Mouse (Mus musculus): Measurements from ENCODE around the gene Nfic. TPM values are rescaled to one million over a fixed set of nuclear protein-coding genes. Genes with fewer than 3 reads are reported as not detected.
"Not testable (repeated sequence)": the region's sequence is repeated elsewhere in the genome, so short reads cannot be mapped to it uniquely, and the experiment has no call there.

The Nfic gene
- polyA plus RNA-seq, 1 experiment from 2014 or later = 6.9 TPM

GRCm38 (mm10) chr10:81456983-81457563, 1.6 kb upstream of the Nfic start:
- Histone ChIP-seq H3K9me3 (ENCODE audit: control insufficient read depth, low read length) (no peaks in the 10 kb centered on the region), H3K4me2 (no peak overlapping the region), H3K4me1 (ENCODE audit: control insufficient read depth, insufficient read depth, low read length) (no peaks in the 10 kb centered on the region), H3K4me3 (ENCODE audit: low read depth, low read length) (no peak overlapping the region), H3K27me3 (ENCODE audit: control insufficient read depth, insufficient read depth, low read length) (peaks cover 57% of the 10 kb centered on the region), H3K27ac (ENCODE audit: low read depth, low read length) (no peak overlapping the region), H3K36me3 (ENCODE audit: control insufficient read depth, insufficient read depth, low read length) (no peaks in the 10 kb centered on the region), H3K9ac (ENCODE audit: low read length) (no peak overlapping the region)
- WGBS = 53% methylated on average over 12 of the region's 12 CpGs
- ATAC-seq (ENCODE audit: low FRiP score) (no peak), DNase-seq (ENCODE audit: low spot score, missing footprints) (peak; percentile 57)

GRCm38 (mm10) chr10:81454106-81454505, 1.3 kb downstream of the Nfic start:
- Histone ChIP-seq H3K4me1 (ENCODE audit: control insufficient read depth, insufficient read depth, low read length) (no peaks in the 10 kb centered on the region), H3K4me2 (no peak overlapping the region), H3K27ac (ENCODE audit: low read depth, low read length) (no peak overlapping the region), H3K27me3 (ENCODE audit: control insufficient read depth, insufficient read depth, low read length) (peaks cover 45% of the 10 kb centered on the region), H3K4me3 (ENCODE audit: low read depth, low read length) (no peak overlapping the region), H3K9ac (ENCODE audit: low read length) (no peak overlapping the region), H3K9me3 (ENCODE audit: control insufficient read depth, low read length) (no peaks in the 10 kb centered on the region), H3K36me3 (ENCODE audit: control insufficient read depth, insufficient read depth, low read length) (no peaks in the 10 kb centered on the region)
- 69% methylated on average over 2 of the region's 2 CpGs for WGBS
- DNase-seq (ENCODE audit: low spot score, missing footprints) (peak; percentile 82), ATAC-seq (ENCODE audit: low FRiP score) (no peak)

GRCm38 (mm10) chr10:81452947-81453288, 2.5 kb downstream of the Nfic start:
- Histone ChIP-seq H3K27ac (ENCODE audit: low read depth, low read length) (no peak overlapping the region), H3K36me3 (ENCODE audit: control insufficient read depth, insufficient read depth, low read length) (no peaks in the 10 kb centered on the region), H3K4me3 (ENCODE audit: low read depth, low read length) (no peak overlapping the region), H3K27me3 (ENCODE audit: control insufficient read depth, insufficient read depth, low read length) (peaks cover 41% of the 10 kb centered on the region), H3K9me3 (ENCODE audit: control insufficient read depth, low read length) (no peaks in the 10 kb centered on the region), H3K4me2 (no peak overlapping the region), H3K9ac (ENCODE audit: low read length) (no peak overlapping the region), H3K4me1 (ENCODE audit: control insufficient read depth, insufficient read depth, low read length) (no peaks in the 10 kb centered on the region)
- WGBS = 4% methylated on average over 14 of the region's 14 CpGs
- ATAC-seq (ENCODE audit: low FRiP score) (no peak), DNase-seq (ENCODE audit: low spot score, missing footprints) (peak; percentile 86)

- Histone ChIP-seq H3K9ac (ENCODE audit: low read length) (no peak overlapping the region), H3K4me2 (no peak overlapping the region), H3K27ac (ENCODE audit: low read depth, low read length) (no peak overlapping the region), H3K4me3 (ENCODE audit: low read depth, low read length) (no peak overlapping the region), H3K36me3 (ENCODE audit: control insufficient read depth, insufficient read depth, low read length) (no peaks in the 10 kb centered on the region), H3K9me3 (ENCODE audit: control insufficient read depth, low read length) (no peaks in the 10 kb centered on the region), H3K27me3 (ENCODE audit: control insufficient read depth, insufficient read depth, low read length) (peaks cover 41% of the 10 kb centered on the region), H3K4me1 (ENCODE audit: control insufficient read depth, insufficient read depth, low read length) (no peaks in the 10 kb centered on the region)
- no peak for ATAC-seq (ENCODE audit: low FRiP score)
- peak; percentile 83 for DNase-seq (ENCODE audit: low spot score, missing footprints)
- 9% methylated on average over 36 of the region's 36 CpGs for WGBS
Measured at GRCm38 (mm10) chr10:81452237-81452946, 3.0 kb downstream of the Nfic start.

- H3K36me3 ChIP-seq (ENCODE audit: control insufficient read depth, insufficient read depth, low read length) = no peaks in the 10 kb centered on the region
- H3K9ac ChIP-seq (ENCODE audit: low read length) = no peak overlapping the region
- no peak overlapping the region for H3K27ac ChIP-seq (ENCODE audit: low read depth, low read length)
- no peaks in the 10 kb centered on the region for H3K4me1 ChIP-seq (ENCODE audit: control insufficient read depth, insufficient read depth, low read length)
- WGBS = 74% methylated on average over 6 of the region's 6 CpGs
- ATAC-seq (ENCODE audit: low FRiP score) (no peak), DNase-seq (ENCODE audit: low spot score, missing footprints) (peak; percentile 82)
- H3K9me3 ChIP-seq (ENCODE audit: control insufficient read depth, low read length) = no peaks in the 10 kb centered on the region
- H3K4me3 ChIP-seq (ENCODE audit: low read depth, low read length) = no peak overlapping the region
- no peak overlapping the region for H3K4me2 ChIP-seq
- H3K27me3 ChIP-seq (ENCODE audit: control insufficient read depth, insufficient read depth, low read length) = peaks cover 41% of the 10 kb centered on the region
Measured at GRCm38 (mm10) chr10:81451365-81451745, 4.1 kb downstream of the Nfic start.

GRCm38 (mm10) chr10:81450641-81451364, 4.6 kb downstream of the Nfic start:
- H3K36me3 ChIP-seq (ENCODE audit: control insufficient read depth, insufficient read depth, low read length) = no peaks in the 10 kb centered on the region
- 63% methylated on average over 9 of the region's 9 CpGs for WGBS
- H3K4me2 ChIP-seq = no peak overlapping the region
- no peak overlapping the region for H3K4me3 ChIP-seq (ENCODE audit: low read depth, low read length)
- no peak overlapping the region for H3K9ac ChIP-seq (ENCODE audit: low read length)
- no peaks in the 10 kb centered on the region for H3K4me1 ChIP-seq (ENCODE audit: control insufficient read depth, insufficient read depth, low read length)
- ATAC-seq (ENCODE audit: low FRiP score) = 0 out of 2 replicates have a peak, but pooled peaks have one; percentile 12
- peaks cover 41% of the 10 kb centered on the region for H3K27me3 ChIP-seq (ENCODE audit: control insufficient read depth, insufficient read depth, low read length)
- H3K9me3 ChIP-seq (ENCODE audit: control insufficient read depth, low read length) = no peaks in the 10 kb centered on the region
- DNase-seq (ENCODE audit: low spot score, missing footprints) = peak; percentile 28
- no peak overlapping the region for H3K27ac ChIP-seq (ENCODE audit: low read depth, low read length)

- Histone ChIP-seq H3K36me3 (ENCODE audit: control insufficient read depth, insufficient read depth, low read length) (no peaks in the 10 kb centered on the region), H3K27ac (ENCODE audit: low read depth, low read length) (no peak overlapping the region), H3K4me2 (no peak overlapping the region), H3K9me3 (ENCODE audit: control insufficient read depth, low read length) (no peaks in the 10 kb centered on the region), H3K9ac (ENCODE audit: low read length) (no peak overlapping the region), H3K4me3 (ENCODE audit: low read depth, low read length) (no peak overlapping the region), H3K27me3 (ENCODE audit: control insufficient read depth, insufficient read depth, low read length) (peaks cover 41% of the 10 kb centered on the region), H3K4me1 (ENCODE audit: control insufficient read depth, insufficient read depth, low read length) (no peaks in the 10 kb centered on the region)
- WGBS = 2% methylated on average over 7 of the region's 7 CpGs
- ATAC-seq (ENCODE audit: low FRiP score) (peak; percentile 74; the same call in 1 of the 2 replicates), DNase-seq (ENCODE audit: low spot score, missing footprints) (peak; percentile 98)
Measured at GRCm38 (mm10) chr10:81450140-81450539, 5.3 kb downstream of the Nfic start.

GRCm38 (mm10) chr10:81445516-81445915, 9.9 kb downstream of the Nfic start:
- H3K9ac ChIP-seq (ENCODE audit: low read length); H3K4me1 ChIP-seq (ENCODE audit: control insufficient read depth, insufficient read depth, low read length); H3K4me3 ChIP-seq (ENCODE audit: low read depth, low read length); ATAC-seq (ENCODE audit: low FRiP score); H3K27ac ChIP-seq (ENCODE audit: low read depth, low read length); H3K4me2 ChIP-seq; H3K9me3 ChIP-seq (ENCODE audit: control insufficient read depth, low read length); H3K27me3 ChIP-seq (ENCODE audit: control insufficient read depth, insufficient read depth, low read length); H3K36me3 ChIP-seq (ENCODE audit: control insufficient read depth, insufficient read depth, low read length): not testable (repeated sequence)
- WGBS = 29% methylated on average over 2 of the region's 2 CpGs
- peak; percentile 57 for DNase-seq (ENCODE audit: low spot score, missing footprints)

- Histone ChIP-seq H3K9me3 (ENCODE audit: control insufficient read depth, low read length) (no peaks in the 10 kb centered on the region), H3K27ac (ENCODE audit: low read depth, low read length) (no peak overlapping the region), H3K9ac (ENCODE audit: low read length) (no peak overlapping the region), H3K4me2 (no peak overlapping the region), H3K4me1 (ENCODE audit: control insufficient read depth, insufficient read depth, low read length) (no peaks in the 10 kb centered on the region), H3K27me3 (ENCODE audit: control insufficient read depth, insufficient read depth, low read length) (no peaks in the 10 kb centered on the region), H3K36me3 (ENCODE audit: control insufficient read depth, insufficient read depth, low read length) (no peaks in the 10 kb centered on the region), H3K4me3 (ENCODE audit: low read depth, low read length) (no peak overlapping the region)
- DNase-seq (ENCODE audit: low spot score, missing footprints) (peak; percentile 64), ATAC-seq (ENCODE audit: low FRiP score) (no peak)
Measured at GRCm38 (mm10) chr10:81441019-81441418, 14.4 kb downstream of the Nfic start.

All from midbrain, embryonic 11.5 days (tissue).